Mouse (Mus musculus): ENCODE results near the gene Olfr1162. TPM values are rescaled to one million over a fixed set of nuclear protein-coding genes. Genes with fewer than 3 reads are reported as not detected.
"Not testable (repeated sequence)": the region's sequence is repeated elsewhere in the genome, so short reads cannot be mapped to it uniquely, and the experiment has no call there.

The Olfr1162 gene
- not detected in 2 replicates for polyA plus RNA-seq (2016; fragmentation: Nextera tagmentation; extraction: Ambion mirVana)

- Histone ChIP-seq H3K27ac (no peak within 1 kb of the TSS), H3K27me3 (replicated peaks) (no peaks in the 10 kb centered on the region), H3K4me2 (replicated peaks) (no peak within 1 kb of the TSS), H3K36me3 (no peaks in the 10 kb centered on the region), H3K9me3 (no peaks in the 10 kb centered on the region), H3K4me3 (no peak within 1 kb of the TSS), H3K4me1 (no peaks in the 10 kb centered on the region), H3K9ac (no peak within 1 kb of the TSS)
- 83% methylated on average over 1 of the region's 1 CpGs for WGBS
- no peak for ATAC-seq (ENCODE audit: low FRiP score, low read depth)
These were observed at the start of gene Olfr1162 for GRCm38 (mm10) chr2:88051029-88051428. Gene Olfr1162 (minus strand): TSS chr2:88051129.

DNA sequence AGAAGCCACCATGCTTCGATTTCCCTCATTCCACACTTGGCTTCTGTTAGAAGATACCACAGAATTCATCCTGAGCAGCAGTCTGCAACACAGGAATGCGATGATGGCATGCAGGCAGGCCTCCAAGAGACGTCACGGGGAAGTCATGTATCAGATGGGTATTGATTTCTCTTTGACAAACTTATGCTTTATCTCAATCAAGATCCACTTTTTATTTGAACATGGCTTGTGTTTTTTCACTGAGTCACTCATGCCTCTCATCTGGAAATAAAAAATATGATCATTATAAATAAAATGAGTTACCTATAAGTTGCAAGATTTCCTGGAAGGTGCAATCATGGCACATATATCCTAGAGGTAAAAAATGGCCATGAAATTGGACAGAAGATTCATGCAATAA lies 42.9 kb upstream of the Olfr1162 start, which contains the start of gene Olfr1164:
TSS of gene Olfr1164 (minus strand) at position 101 of the 400 bp plus-strand sequence.
- Histone ChIP-seq H3K27me3 (replicated peaks) (no peaks in the 10 kb centered on the region), H3K4me2 (replicated peaks) (no peak within 1 kb of the TSS), H3K36me3 (no peaks in the 10 kb centered on the region), H3K27ac (no peak within 1 kb of the TSS), H3K9ac (no peak within 1 kb of the TSS), H3K9me3 (no peaks in the 10 kb centered on the region), H3K4me3 (no peak within 1 kb of the TSS), H3K4me1 (no peaks in the 10 kb centered on the region)
- 83% methylated on average over 4 of the region's 4 CpGs for WGBS
- no peak for ATAC-seq (ENCODE audit: low FRiP score, low read depth)

- Histone ChIP-seq H3K4me2 (replicated peaks) (no peak within 1 kb of the TSS), H3K36me3 (no peaks in the 10 kb centered on the region), H3K4me1 (no peaks in the 10 kb centered on the region), H3K27me3 (replicated peaks) (no peaks in the 10 kb centered on the region), H3K27ac (no peak within 1 kb of the TSS), H3K9ac (no peak within 1 kb of the TSS), H3K9me3 (no peaks in the 10 kb centered on the region), H3K4me3 (no peak within 1 kb of the TSS)
- ATAC-seq (ENCODE audit: low FRiP score, low read depth) = no peak
These were observed 20.8 kb upstream of the Olfr1162 start, which contains the start of gene Olfr1163 for GRCm38 (mm10) chr2:88071730-88072129. Gene Olfr1163 (minus strand): TSS chr2:88071830.

DNA sequence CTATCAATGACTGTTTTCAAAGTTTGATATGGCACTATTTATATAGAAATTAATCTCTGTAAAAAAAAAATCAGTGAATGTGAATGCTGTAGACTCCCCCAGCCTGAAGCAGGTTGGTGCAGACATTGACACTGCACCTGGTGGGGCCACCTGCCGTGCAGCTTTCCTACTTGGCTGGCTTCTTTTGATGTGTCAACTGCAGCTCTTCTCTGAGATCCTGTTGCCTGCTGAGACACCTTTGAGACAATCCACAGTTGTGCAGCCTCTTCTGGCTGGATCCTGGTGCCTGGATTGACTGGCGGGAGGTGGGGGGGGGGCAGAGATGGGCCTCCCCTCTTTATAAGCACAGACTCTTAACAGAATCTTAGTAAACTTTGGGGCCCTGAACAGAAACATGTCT lies 12.7 kb upstream of the Olfr1162 start:
- Histone ChIP-seq H3K9ac (no peak overlapping the region), H3K27ac (no peak overlapping the region), H3K27me3 (replicated peaks) (no peaks in the 10 kb centered on the region), H3K9me3 (no peaks in the 10 kb centered on the region), H3K4me3 (no peak overlapping the region), H3K4me1 (no peaks in the 10 kb centered on the region), H3K4me2 (replicated peaks) (no peak overlapping the region), H3K36me3 (no peaks in the 10 kb centered on the region)
- WGBS = 87% methylated on average over 2 of the region's 2 CpGs
- no peak for ATAC-seq (ENCODE audit: low FRiP score, low read depth)

DNA sequence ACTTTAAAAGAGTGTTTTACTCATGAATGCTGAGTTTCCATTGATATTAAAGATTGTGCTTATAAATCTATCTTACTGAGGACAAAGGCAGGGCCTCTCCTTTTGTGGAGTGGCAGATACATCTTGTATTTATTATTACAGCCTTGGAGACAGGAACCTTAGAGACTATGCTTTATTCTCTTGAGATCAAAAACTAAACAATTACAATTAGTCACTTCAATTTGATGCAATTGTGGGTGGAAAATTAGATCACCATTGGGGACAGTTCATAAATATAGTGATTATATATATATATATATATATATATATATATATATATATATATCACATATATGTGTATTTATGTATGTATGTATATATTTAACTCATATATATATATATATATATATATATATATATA lies 13.3 kb downstream of the Olfr1162 start, which contains the start of gene Olfr73:
TSS of gene Olfr73 (minus strand) at position 101 of the 400 bp plus-strand sequence.
- no peak for ATAC-seq (ENCODE audit: low FRiP score, low read depth)
- Histone ChIP-seq H3K4me3 (no peak within 1 kb of the TSS), H3K27me3 (replicated peaks) (no peaks in the 10 kb centered on the region)

DNA sequence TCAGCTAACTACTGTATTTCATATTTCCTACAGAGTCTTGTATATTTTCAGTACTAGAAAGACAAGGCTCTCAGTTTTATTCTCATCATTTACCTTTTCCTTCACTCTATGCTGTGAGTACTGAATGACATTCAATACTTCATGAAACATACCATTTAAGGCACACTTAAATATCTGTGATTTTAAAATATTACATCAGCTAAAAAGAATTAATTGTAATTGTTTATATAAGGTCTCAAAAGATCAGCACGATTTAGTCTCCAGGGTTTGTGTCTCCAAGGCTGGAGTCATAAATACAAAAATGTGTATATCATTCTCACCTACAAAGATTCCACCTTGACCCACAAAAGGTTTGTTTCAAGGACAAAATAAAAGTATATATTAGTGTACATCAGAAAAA lies 28.5 kb downstream of the Olfr1162 start, which contains the start of gene Olfr1161:
TSS of gene Olfr1161 (plus strand) at position 301 of the 400 bp plus-strand sequence.
- not testable (repeated sequence) for H3K4me3 ChIP-seq; H3K9me3 ChIP-seq; ATAC-seq (ENCODE audit: low FRiP score, low read depth); H3K27ac ChIP-seq; H3K27me3 ChIP-seq (replicated peaks); H3K4me1 ChIP-seq; H3K9ac ChIP-seq; H3K4me2 ChIP-seq (replicated peaks); H3K36me3 ChIP-seq
- WGBS = 93% methylated on average over 1 of the region's 1 CpGs

More for the DNA sequence above, 13.3 kb downstream of the Olfr1162 start, which contains the start of gene Olfr73:
- Histone ChIP-seq H3K9me3 (no peaks in the 10 kb centered on the region), H3K27ac (no peak within 1 kb of the TSS), H3K36me3 (no peaks in the 10 kb centered on the region), H3K9ac (no peak within 1 kb of the TSS), H3K4me2 (replicated peaks) (no peak within 1 kb of the TSS), H3K4me1 (no peaks in the 10 kb centered on the region)

DNA sequence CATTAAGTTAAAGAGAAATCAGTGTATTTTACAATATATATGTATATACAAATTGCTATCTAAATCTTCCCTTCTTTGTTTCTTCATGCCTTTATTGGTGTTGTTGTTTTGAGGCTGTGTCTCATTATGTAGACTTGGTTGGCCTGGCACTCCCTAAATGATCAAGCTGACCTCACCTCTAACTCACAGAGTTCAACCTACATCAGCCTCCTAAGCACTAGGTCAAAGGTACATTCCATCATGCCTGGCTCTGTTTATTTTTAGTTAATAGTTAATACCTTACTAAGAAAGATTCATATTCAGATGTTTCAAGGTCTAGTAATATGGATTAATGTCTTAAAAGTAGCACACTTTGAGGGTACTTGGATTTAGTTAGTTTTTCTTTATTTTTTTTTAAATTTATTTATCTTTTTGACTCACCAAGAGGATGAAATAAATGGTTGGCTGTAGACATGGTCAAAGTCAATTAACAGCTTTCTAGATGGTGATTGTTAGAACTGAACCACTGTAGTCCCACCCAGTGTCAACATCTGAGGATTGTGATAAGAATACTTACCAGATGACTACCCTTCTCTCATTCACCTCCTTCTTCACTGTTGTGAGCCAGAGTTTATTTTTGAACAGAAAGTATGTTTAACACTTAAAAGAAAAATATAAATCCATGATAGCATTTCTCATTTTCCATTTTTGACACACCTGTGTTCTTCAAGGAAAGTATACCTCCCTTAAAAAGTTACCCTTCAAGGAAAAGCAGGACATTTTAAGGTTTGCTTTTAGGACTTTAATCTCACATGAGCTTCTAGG lies 43.2 kb downstream of the Olfr1162 start, which contains the start of gene Olfr1160:
TSS of gene Olfr1160 (minus strand) at position 754 of the 804 bp plus-strand sequence.
- Histone ChIP-seq H3K27me3 (replicated peaks) (no peaks in the 10 kb centered on the region), H3K9ac (no peak within 1 kb of the TSS), H3K27ac (no peak within 1 kb of the TSS), H3K36me3 (no peaks in the 10 kb centered on the region), H3K4me3 (no peak within 1 kb of the TSS), H3K4me2 (replicated peaks) (no peak within 1 kb of the TSS), H3K4me1 (no peaks in the 10 kb centered on the region), H3K9me3 (no peaks in the 10 kb centered on the region)
- ATAC-seq (ENCODE audit: low FRiP score, low read depth) = no peak

Other genes starting within 250 kb of the Olfr1162 start
- gene Olfr1145, start 241.3 kb downstream of the Olfr1162 start, polyA plus RNA-seq (2016; fragmentation: Nextera tagmentation; extraction: Ambion mirVana) = not detected in 2 replicates
- not detected in 2 replicates for gene Olfr1148, start 220.6 kb downstream of the Olfr1162 start, polyA plus RNA-seq (2016; fragmentation: Nextera tagmentation; extraction: Ambion mirVana)
- not detected in 2 replicates for gene Olfr1150-ps1, start 207.1 kb downstream of the Olfr1162 start, polyA plus RNA-seq (2016; fragmentation: Nextera tagmentation; extraction: Ambion mirVana)
- gene Olfr1151, start 195.3 kb downstream of the Olfr1162 start, polyA plus RNA-seq (2016; fragmentation: Nextera tagmentation; extraction: Ambion mirVana) = not detected in 2 replicates
- 0.03 TPM in 1 of 2 replicates, not detected in the other for gene Olfr1152, start 184.6 kb downstream of the Olfr1162 start, polyA plus RNA-seq (2016; fragmentation: Nextera tagmentation; extraction: Ambion mirVana)
- not detected in 2 replicates for gene Olfr1153, start 156.2 kb downstream of the Olfr1162 start, polyA plus RNA-seq (2016; fragmentation: Nextera tagmentation; extraction: Ambion mirVana)
- not detected in 2 replicates for gene Olfr1154, start 146.0 kb downstream of the Olfr1162 start, polyA plus RNA-seq (2016; fragmentation: Nextera tagmentation; extraction: Ambion mirVana)
- not detected in 2 replicates for gene Olfr1155, start 106.0 kb downstream of the Olfr1162 start, polyA plus RNA-seq (2016; fragmentation: Nextera tagmentation; extraction: Ambion mirVana)
- not detected in 2 replicates for gene Olfr1156, start 98.0 kb downstream of the Olfr1162 start, polyA plus RNA-seq (2016; fragmentation: Nextera tagmentation; extraction: Ambion mirVana)
- not detected in 2 replicates for gene Olfr1157, start 82.8 kb downstream of the Olfr1162 start, polyA plus RNA-seq (2016; fragmentation: Nextera tagmentation; extraction: Ambion mirVana)
- not detected in 2 replicates for gene Olfr74, start 76.5 kb downstream of the Olfr1162 start, polyA plus RNA-seq (2016; fragmentation: Nextera tagmentation; extraction: Ambion mirVana)
- not detected in 2 replicates for gene Olfr1158, start 61.0 kb downstream of the Olfr1162 start, polyA plus RNA-seq (2016; fragmentation: Nextera tagmentation; extraction: Ambion mirVana)
- gene Olfr1160, start 42.9 kb downstream of the Olfr1162 start, polyA plus RNA-seq (2016; fragmentation: Nextera tagmentation; extraction: Ambion mirVana) = not detected in 2 replicates
- gene Olfr1161, start 28.4 kb downstream of the Olfr1162 start, polyA plus RNA-seq (2016; fragmentation: Nextera tagmentation; extraction: Ambion mirVana) = not detected in 2 replicates
- gene Olfr73, start 13.4 kb downstream of the Olfr1162 start, polyA plus RNA-seq (2016; fragmentation: Nextera tagmentation; extraction: Ambion mirVana) = not detected in 2 replicates
- not detected in 2 replicates for gene Olfr1163, start 20.7 kb upstream of the Olfr1162 start, polyA plus RNA-seq (2016; fragmentation: Nextera tagmentation; extraction: Ambion mirVana)
- gene Olfr1164, start 42.8 kb upstream of the Olfr1162 start, polyA plus RNA-seq (2016; fragmentation: Nextera tagmentation; extraction: Ambion mirVana) = not detected in 2 replicates
- gene Olfr1166, start 77.1 kb upstream of the Olfr1162 start, polyA plus RNA-seq (2016; fragmentation: Nextera tagmentation; extraction: Ambion mirVana) = not detected in 2 replicates
- not detected in 2 replicates for gene Olfr1167, start 104.1 kb upstream of the Olfr1162 start, polyA plus RNA-seq (2016; fragmentation: Nextera tagmentation; extraction: Ambion mirVana)
- not detected in 2 replicates for gene Olfr1168, start 130.8 kb upstream of the Olfr1162 start, polyA plus RNA-seq (2016; fragmentation: Nextera tagmentation; extraction: Ambion mirVana)
- gene Olfr1170, start 177.2 kb upstream of the Olfr1162 start, polyA plus RNA-seq (2016; fragmentation: Nextera tagmentation; extraction: Ambion mirVana) = not detected in 2 replicates
- not detected in 2 replicates for gene Olfr1173, start 228.7 kb upstream of the Olfr1162 start, polyA plus RNA-seq (2016; fragmentation: Nextera tagmentation; extraction: Ambion mirVana)

All from neural tube, embryonic 12.5 days (tissue).